Mouse (Mus musculus): ENCODE data around the gene Nup85.

DNA sequence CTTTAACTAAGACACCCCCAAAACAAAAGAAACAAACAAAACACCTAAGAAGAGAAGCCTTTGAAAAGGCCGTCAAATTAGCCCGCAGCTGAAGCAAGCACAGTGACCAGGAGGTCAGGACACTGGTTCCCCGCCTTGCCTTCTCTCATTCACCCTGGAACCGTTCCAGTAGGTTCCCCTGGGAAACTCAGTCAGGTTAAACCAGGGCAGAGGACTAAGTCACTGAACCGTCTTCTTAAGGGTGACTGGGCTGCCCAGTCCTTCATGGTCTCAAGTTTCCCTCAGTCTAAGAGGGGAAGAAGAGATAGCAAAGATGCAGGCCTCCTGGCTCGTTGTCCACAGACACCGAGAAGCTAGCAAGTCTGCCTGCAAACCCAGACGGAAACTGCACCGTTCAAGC, 61.6 kb downstream of the Nup85 start:
- no peak for TF ChIP-seq CTCF (IDR thresholded peaks at IDR 0.05; ENCODE audit: borderline replicate concordance, insufficient read depth, low read depth, low read length)
- TF ChIP-seq POLR2A (IDR thresholded peaks at IDR 0.05; ENCODE audit: borderline replicate concordance, insufficient read depth, low read length): no peak

Data from cerebellum, adult 2 months (tissue).